Mouse (Mus musculus) hindbrain, postnatal 0 days (tissue): Measurements from ENCODE around the gene Aff4. TPM values are rescaled to one million over a fixed set of nuclear protein-coding genes. Genes with fewer than 3 reads are reported as not detected.
"Not testable (repeated sequence)": the region's sequence is repeated elsewhere in the genome, so short reads cannot be mapped to it uniquely, and the experiment has no call there.

Source experiments
- ATAC-seq: fragments of 200-750 bp; cut with Nextera tagmentation; 2 replicates; pipeline ENCODE4 v1.8.0; 2017; ENCODE audit warnings: mild to moderate bottlenecking, moderate TSS enrichment, moderate library complexity
- DNase-seq: peaks from one replicate; pipeline ENCODE4 v3.0.0-alpha.2; 2015; ENCODE audit warnings: low spot score
- H3K27ac ChIP-seq: fragments of 300-500 bp; sonication (generic); 2 replicates; pipeline ENCODE4 v1.5.1; 2014; ENCODE audit warnings: mild to moderate bottlenecking
- H3K27me3 ChIP-seq: fragments of 300-500 bp; sonication (generic); 2 replicates; pipeline ENCODE4 v1.6.1; 2014; ENCODE audit warnings: low read length, mixed read lengths; ENCODE audit not compliant: insufficient read depth
- H3K36me3 ChIP-seq: fragments of 300-500 bp; sonication (generic); 2 replicates; pipeline ENCODE4 v1.6.1; 2014; ENCODE audit warnings: low read length, mixed read lengths; ENCODE audit not compliant: insufficient read depth
- H3K4me1 ChIP-seq: fragments of 300-500 bp; sonication (generic); 2 replicates; pipeline ENCODE4 v1.6.1; 2014; ENCODE audit warnings: antibody characterized with exemption, low read length, mixed read lengths; ENCODE audit not compliant: insufficient read depth
- H3K4me2 ChIP-seq: fragments of 300-500 bp; sonication (generic); 2 replicates; pipeline ENCODE4 v1.6.1; 2014; ENCODE audit warnings: low read depth, mild to moderate bottlenecking, low read length, moderate library complexity, mixed read lengths
- H3K4me3 ChIP-seq: fragments of 300-500 bp; sonication (generic); 2 replicates; pipeline ENCODE4 v1.5.1; 2014; ENCODE audit warnings: low read length
- H3K9ac ChIP-seq: fragments of 300-500 bp; sonication (generic); replicated peaks from 2 replicates; pipeline ENCODE4 v1.6.1; 2014; ENCODE audit warnings: mild to moderate bottlenecking, low read length, moderate library complexity, mixed read lengths
- H3K9me3 ChIP-seq: fragments of 300-500 bp; sonication (generic); 2 replicates; pipeline ENCODE4 v1.6.1; 2016; ENCODE audit warnings: low read length, mixed read lengths
- CTCF ChIP-seq: IDR thresholded peaks from 2 replicates; pipeline ENCODE4 v1.5.1; 2016; ENCODE audit warnings: antibody characterized with exemption, control low read depth, low read depth
- WGBS: fragments of 180-500 bp; shearing (Covaris S2); extraction: QIAGEN DNeasy Blood & Tissue Kit; methylation state at CpG from one replicate; pipeline ENCODE4 v1.1.7; 2014; 5-methylcytosine and 5-hydroxymethylcytosine counted together
- polyA plus RNA-seq: library from polyadenylated mRNA; unstranded; fragments of >200 nt; fragmentation: Nextera tagmentation; extraction: Ambion mirVana; gene quantifications from 2 replicates; pipeline ENCODE4 v1.2.1, GENCODE M21; 2015
- total RNA-seq: library from RNA; depleted of rRNA; stranded (reverse); fragments of >200 nt; gene quantifications from 2 replicates; pipeline ENCODE4 v1.2.3, GENCODE M21; 2014

The Aff4 gene
- total and polyA plus RNA-seq, 2 experiments from 2014 or later = 91.0 to 111 TPM

- Histone ChIP-seq H3K4me2 (no peak overlapping the region), H3K27me3 (no peaks in the 10 kb centered on the region), H3K27ac (no peak overlapping the region), H3K9ac (no peak overlapping the region), H3K4me3 (no peak overlapping the region), H3K4me1 (no peaks in the 10 kb centered on the region), H3K36me3 (peaks cover 73% of the 10 kb centered on the region), H3K9me3 (no peaks in the 10 kb centered on the region)
- WGBS = 94% methylated on average over 4 of the region's 4 CpGs
- ATAC-seq (no peak), DNase-seq (no peak)
- no peak for TF ChIP-seq CTCF
These were observed 63.2 kb downstream of the Aff4 start for GRCm38 (mm10) chr11:53413871-53414270.

- H3K4me1 ChIP-seq = no peaks in the 10 kb centered on the region
- H3K4me3 ChIP-seq = no peak overlapping the region
- TF ChIP-seq CTCF = no peak
- ATAC-seq = no peak
- peaks cover 55% of the 10 kb centered on the region for H3K36me3 ChIP-seq
- no peaks in the 10 kb centered on the region for H3K9me3 ChIP-seq
- no peaks in the 10 kb centered on the region for H3K27me3 ChIP-seq
- no peak overlapping the region for H3K9ac ChIP-seq
- no peak for DNase-seq
- H3K27ac ChIP-seq = no peak overlapping the region
- H3K4me2 ChIP-seq = no peak overlapping the region
These were observed 67.4 kb downstream of the Aff4 start for GRCm38 (mm10) chr11:53418048-53418447.

GRCm38 (mm10) chr11:53423036-53423435 lies 72.4 kb downstream of the Aff4 start, which contains the start of gene Leap2:
Gene Leap2 (minus strand): TSS chr11:53423170.
- WGBS = 93% methylated on average over 4 of the region's 4 CpGs
- DNase-seq = no peak
- H3K4me2 ChIP-seq = no peak within 1 kb of the TSS
- no peak for ATAC-seq
- H3K9ac ChIP-seq = no peak within 1 kb of the TSS
- no peak for TF ChIP-seq CTCF
- no peaks in the 10 kb centered on the region for H3K9me3 ChIP-seq
- H3K27ac ChIP-seq = no peak within 1 kb of the TSS
- H3K36me3 ChIP-seq = peaks cover 24% of the 10 kb centered on the region
- no peaks in the 10 kb centered on the region for H3K4me1 ChIP-seq
- no peak within 1 kb of the TSS for H3K4me3 ChIP-seq
- H3K27me3 ChIP-seq = no peaks in the 10 kb centered on the region

GRCm38 (mm10) chr11:53424826-53425225 lies 74.2 kb downstream of the Aff4 start:
- no peak for DNase-seq
- WGBS = 83% methylated on average over 2 of the region's 2 CpGs
- H3K27ac ChIP-seq = no peak overlapping the region
- peaks cover 5% of the 10 kb centered on the region for H3K4me1 ChIP-seq
- H3K36me3 ChIP-seq = peaks cover 20% of the 10 kb centered on the region; the same call in 1 of the 2 replicates
- no peak for ATAC-seq
- H3K27me3 ChIP-seq = no peaks in the 10 kb centered on the region
- H3K9ac ChIP-seq = no peak overlapping the region
- no peak overlapping the region for H3K4me2 ChIP-seq
- H3K4me3 ChIP-seq = no peak overlapping the region
- H3K9me3 ChIP-seq = no peaks in the 10 kb centered on the region
- no peak for TF ChIP-seq CTCF

- Histone ChIP-seq H3K27me3 (no peaks in the 10 kb centered on the region), H3K9ac (no peak overlapping the region), H3K4me1 (peaks cover 7% of the 10 kb centered on the region), H3K36me3 (peaks cover 20% of the 10 kb centered on the region; the same call in 1 of the 2 replicates), H3K9me3 (no peaks in the 10 kb centered on the region), H3K4me2 (no peak overlapping the region), H3K27ac (no peak overlapping the region), H3K4me3 (no peak overlapping the region)
- 84% methylated on average over 3 of the region's 3 CpGs for WGBS
- no peak for TF ChIP-seq CTCF
- no peak for DNase-seq
- no peak for ATAC-seq
These were observed 74.6 kb downstream of the Aff4 start for GRCm38 (mm10) chr11:53425251-53425650.

GRCm38 (mm10) chr11:53425711-53426255 lies 75.2 kb downstream of the Aff4 start:
- Histone ChIP-seq H3K9me3 (no peaks in the 10 kb centered on the region), H3K4me3 (no peak overlapping the region), H3K27me3 (no peaks in the 10 kb centered on the region), H3K4me2 (no peak overlapping the region), H3K36me3 (peaks cover 20% of the 10 kb centered on the region; the same call in 1 of the 2 replicates), H3K27ac (no peak overlapping the region), H3K9ac (no peak overlapping the region), H3K4me1 (peaks cover 7% of the 10 kb centered on the region)
- ATAC-seq = no peak
- WGBS = 82% methylated on average over 6 of the region's 6 CpGs
- DNase-seq = no peak
- no peak for TF ChIP-seq CTCF

- WGBS = 89% methylated on average over 3 of the region's 3 CpGs
- DNase-seq, H3K9me3 ChIP-seq, H3K4me3 ChIP-seq, H3K9ac ChIP-seq, H3K27ac ChIP-seq, H3K27me3 ChIP-seq, ATAC-seq, H3K4me2 ChIP-seq: not testable (repeated sequence)
- Histone ChIP-seq H3K4me1 (peaks cover 11% of the 10 kb centered on the region), H3K36me3 (peaks cover 16% of the 10 kb centered on the region; the same call in 1 of the 2 replicates)
These were observed 76.3 kb downstream of the Aff4 start for GRCm38 (mm10) chr11:53426914-53427313.
